Mouse (Mus musculus) hindbrain, embryonic 10.5 days (tissue): ENCODE measurements around the gene Crip1. TPM values are rescaled to one million over a fixed set of nuclear protein-coding genes. Genes with fewer than 3 reads are reported as not detected.
"Not testable (repeated sequence)": the region's sequence is repeated elsewhere in the genome, so short reads cannot be mapped to it uniquely, and the experiment has no call there.

Source experiments
- DNase-seq: peaks from one replicate; pipeline ENCODE4 v3.0.0-alpha.2; 2017; ENCODE audit warnings: low spot score
- H3K27ac ChIP-seq: fragments of 300-500 bp; sonication (generic); 2 replicates; pipeline ENCODE4 v1.5.1; 2016; ENCODE audit warnings: mild to moderate bottlenecking, moderate library complexity
- H3K27me3 ChIP-seq: fragments of 300-500 bp; sonication (generic); 2 replicates; pipeline ENCODE4 v1.6.1; 2016; ENCODE audit warnings: mild to moderate bottlenecking; ENCODE audit not compliant: poor library complexity, insufficient read depth, severe bottlenecking
- H3K36me3 ChIP-seq: fragments of 300-500 bp; sonication (generic); 2 replicates; pipeline ENCODE4 v1.6.1; 2016; ENCODE audit warnings: mild to moderate bottlenecking, moderate library complexity
- H3K4me1 ChIP-seq: fragments of 300-500 bp; sonication (generic); replicated peaks from 2 replicates; pipeline ENCODE4 v1.6.1; 2016; ENCODE audit warnings: mild to moderate bottlenecking
- H3K4me3 ChIP-seq: fragments of 300-500 bp; sonication (generic); 2 replicates; pipeline ENCODE4 v1.5.1; 2016; ENCODE audit warnings: mild to moderate bottlenecking, moderate library complexity
- H3K9me3 ChIP-seq: fragments of 300-500 bp; sonication (generic); 2 replicates; pipeline ENCODE4 v1.6.1; 2016; ENCODE audit warnings: mild to moderate bottlenecking, moderate library complexity
- WGBS: fragments of 180-500 bp; shearing (Covaris S2); methylation state at CpG from one replicate; pipeline ENCODE4 v1.1.7; 2016; 5-methylcytosine and 5-hydroxymethylcytosine counted together
- polyA plus RNA-seq: library from polyadenylated mRNA; unstranded; fragments of >200 nt; fragmentation: Nextera tagmentation; extraction: Ambion mirVana; gene quantifications from 2 replicates; pipeline ENCODE4 v1.2.1, GENCODE M21; 2016

Gene Crip1
- polyA plus RNA-seq, 1 experiment from 2014 or later = 97.7 TPM

DNA sequence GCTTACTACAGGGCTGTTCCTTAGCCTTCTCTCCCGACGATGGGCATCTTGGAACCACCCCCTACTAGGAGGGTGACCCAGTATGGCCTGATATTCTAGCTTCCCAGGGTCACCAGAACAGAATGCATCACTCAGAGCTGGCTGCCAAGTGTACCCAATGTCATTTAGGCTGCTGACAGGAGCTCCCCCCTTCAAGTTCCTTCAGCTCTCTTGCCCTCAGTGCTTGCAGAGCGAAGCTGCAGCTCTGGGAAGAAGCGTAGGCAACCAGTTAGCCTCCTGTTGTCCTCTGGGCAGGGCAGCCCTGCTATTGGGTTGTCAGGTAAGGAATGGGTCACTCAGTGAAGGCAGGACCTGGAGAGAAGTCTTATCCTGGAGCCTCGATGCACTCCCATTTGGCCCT lies 38.8 kb downstream of the Crip1 start:
- no peak for DNase-seq
- H3K4me3 ChIP-seq = peak overlapping the region; percentile 77; the same call in 1 of the 2 replicates
- peaks cover 18% of the 10 kb centered on the region for H3K36me3 ChIP-seq
- H3K9me3 ChIP-seq = no peaks in the 10 kb centered on the region; the same call in 1 of the 2 replicates
- H3K27ac ChIP-seq = no peak overlapping the region
- H3K27me3 ChIP-seq = peaks cover 39% of the 10 kb centered on the region
- H3K4me1 ChIP-seq = peaks cover 34% of the 10 kb centered on the region
- WGBS = 60% methylated on average over 5 of the region's 5 CpGs

DNA sequence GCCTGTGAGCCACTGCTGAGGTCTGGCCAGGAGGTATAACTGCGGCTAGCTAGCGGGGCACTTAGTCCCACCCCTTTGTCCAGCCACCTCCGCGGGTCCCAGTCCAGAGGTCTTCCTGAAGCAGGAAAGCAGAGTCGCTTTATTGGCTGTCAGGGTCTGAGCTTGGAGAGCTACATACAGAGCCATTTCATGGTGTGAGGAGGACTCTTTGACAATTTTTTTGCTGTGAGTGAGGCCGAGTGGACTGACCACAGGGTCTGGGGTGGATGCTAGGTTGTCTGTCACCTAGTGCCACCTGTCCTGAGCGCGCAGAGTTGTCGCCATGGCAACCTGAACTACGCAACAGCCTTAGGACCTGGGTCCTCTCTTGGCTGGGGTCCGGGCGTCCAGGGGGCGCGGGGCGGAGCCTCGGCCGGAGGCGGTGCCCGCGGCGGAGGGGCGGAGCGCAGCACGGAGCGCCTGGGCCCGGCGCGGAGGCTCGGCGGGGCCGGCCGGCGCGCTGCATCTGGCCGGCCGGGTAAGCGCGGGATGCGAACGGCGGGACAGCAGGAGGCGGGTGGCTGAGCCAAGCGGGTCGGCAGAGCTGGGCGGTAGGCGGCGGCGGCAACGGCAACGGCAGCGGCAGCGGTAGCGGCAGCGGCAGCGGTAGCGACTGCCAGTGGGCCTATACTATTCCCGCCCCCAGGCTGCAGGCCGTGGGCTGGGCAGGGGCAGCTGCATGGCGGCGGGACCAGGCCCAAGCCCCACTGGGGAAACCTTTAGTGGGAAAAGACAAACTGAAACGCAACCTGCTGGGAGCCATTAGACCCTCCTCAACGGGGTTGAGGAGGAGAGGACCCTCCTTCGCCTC lies 39.6 kb downstream of the Crip1 start, which contains the start of gene Tmem121:
Gene Tmem121, plus strand, starts transcription at position 489 of the 850 bp plus-strand sequence.
- 1% methylated on average over 63 of the region's 63 CpGs for WGBS
- Histone ChIP-seq H3K27ac (peak within 1 kb of the TSS; percentile 84), H3K4me3 (peak within 1 kb of the TSS; percentile 77), H3K9me3 (no peaks in the 10 kb centered on the region; the same call in 1 of the 2 replicates), H3K36me3 (peaks cover 25% of the 10 kb centered on the region), H3K27me3 (peaks cover 39% of the 10 kb centered on the region), H3K4me1 (peaks cover 34% of the 10 kb centered on the region)
- peak; percentile 72 for DNase-seq

- peaks cover 31% of the 10 kb centered on the region for H3K36me3 ChIP-seq
- H3K27me3 ChIP-seq = peaks cover 39% of the 10 kb centered on the region
- H3K27ac ChIP-seq = peak overlapping the region; percentile 84
- peak overlapping the region; percentile 77 for H3K4me3 ChIP-seq
- DNase-seq = no peak
- no peaks in the 10 kb centered on the region; the same call in 1 of the 2 replicates for H3K9me3 ChIP-seq
- H3K4me1 ChIP-seq = peaks cover 34% of the 10 kb centered on the region
- 40% methylated on average over 12 of the region's 12 CpGs for WGBS
Observed at GRCm38 (mm10) chr12:113186326-113187010, 40.4 kb downstream of the Crip1 start.

DNA sequence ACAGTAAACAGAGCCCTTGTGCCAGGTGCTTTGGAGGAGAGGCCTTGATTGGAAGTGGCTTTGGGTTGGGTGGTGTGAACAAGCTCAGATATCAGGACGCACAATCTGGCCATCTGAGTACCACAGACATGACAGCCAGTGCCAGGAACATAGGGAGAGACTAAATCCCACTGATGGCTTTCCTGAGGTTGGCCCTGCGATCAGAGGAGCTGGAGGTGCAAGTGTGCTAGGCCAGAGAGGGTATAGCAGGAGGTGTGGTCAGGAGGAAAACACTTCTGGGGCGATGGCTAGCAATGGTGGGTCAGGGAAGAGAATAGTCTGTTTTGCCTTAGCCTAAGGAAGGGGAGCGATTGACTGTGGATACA lies 40.9 kb downstream of the Crip1 start:
- no peaks in the 10 kb centered on the region; the same call in 1 of the 2 replicates for H3K9me3 ChIP-seq
- peak overlapping the region; percentile 77 for H3K4me3 ChIP-seq
- peak overlapping the region; percentile 71 for H3K27ac ChIP-seq
- peaks cover 39% of the 10 kb centered on the region for H3K27me3 ChIP-seq
- WGBS = 50% methylated on average over 4 of the region's 4 CpGs
- peaks cover 34% of the 10 kb centered on the region for H3K4me1 ChIP-seq
- H3K36me3 ChIP-seq = peaks cover 31% of the 10 kb centered on the region
- DNase-seq = no peak

GRCm38 (mm10) chr12:113187584-113188295 lies 41.6 kb downstream of the Crip1 start:
- DNase-seq = peak; percentile 90
- H3K36me3 ChIP-seq = peaks cover 31% of the 10 kb centered on the region
- WGBS = 3% methylated on average over 56 of the region's 56 CpGs
- H3K4me1 ChIP-seq = peaks cover 34% of the 10 kb centered on the region
- H3K9me3 ChIP-seq = no peaks in the 10 kb centered on the region; the same call in 1 of the 2 replicates
- peak overlapping the region; percentile 71 for H3K27ac ChIP-seq
- peak overlapping the region; percentile 77 for H3K4me3 ChIP-seq
- H3K27me3 ChIP-seq = peaks cover 39% of the 10 kb centered on the region

DNA sequence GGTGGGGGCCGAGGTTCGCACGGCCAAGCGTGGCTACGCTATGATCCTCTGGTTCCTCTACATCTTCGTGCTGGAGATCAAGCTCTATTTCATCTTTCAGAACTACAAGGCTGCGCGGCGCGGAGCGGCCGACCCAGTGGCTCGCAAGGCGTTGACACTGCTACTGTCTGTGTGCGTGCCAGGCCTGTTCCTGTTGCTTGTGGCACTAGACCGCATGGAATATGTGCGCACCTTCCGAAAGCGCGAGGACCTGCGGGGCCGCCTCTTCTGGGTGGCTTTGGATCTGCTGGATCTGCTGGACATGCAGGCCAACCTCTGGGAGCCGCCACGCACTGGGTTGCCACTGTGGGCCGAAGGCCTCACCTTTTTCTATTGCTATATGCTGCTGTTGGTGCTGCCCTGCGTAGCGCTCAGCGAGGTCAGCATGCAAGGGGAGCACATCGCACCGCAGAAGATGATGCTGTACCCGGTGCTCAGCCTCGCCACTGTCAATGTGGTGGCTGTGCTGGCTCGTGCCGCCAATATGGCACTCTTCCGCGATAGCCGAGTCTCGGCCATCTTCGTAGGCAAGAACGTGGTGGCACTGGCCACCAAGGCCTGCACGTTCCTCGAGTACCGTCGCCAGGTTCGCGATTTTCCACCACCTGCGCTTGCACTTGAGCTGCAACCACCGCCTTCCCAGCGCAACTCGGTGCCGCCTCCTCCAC lies 42.4 kb downstream of the Crip1 start:
- 89% methylated on average over 51 of the region's 51 CpGs for WGBS
- no peak for DNase-seq
- Histone ChIP-seq H3K27me3 (peaks cover 39% of the 10 kb centered on the region), H3K4me3 (peak overlapping the region; percentile 77), H3K9me3 (no peaks in the 10 kb centered on the region; the same call in 1 of the 2 replicates), H3K36me3 (peaks cover 31% of the 10 kb centered on the region), H3K4me1 (peaks cover 34% of the 10 kb centered on the region), H3K27ac (no peak overlapping the region)

GRCm38 (mm10) chr12:113193423-113193822 lies 47.3 kb downstream of the Crip1 start:
- Histone ChIP-seq H3K4me1 (no peaks in the 10 kb centered on the region), H3K4me3 (no peak overlapping the region), H3K9me3 (peaks cover 9% of the 10 kb centered on the region), H3K27ac (no peak overlapping the region), H3K27me3 (peaks cover 2% of the 10 kb centered on the region), H3K36me3 (peaks cover 28% of the 10 kb centered on the region)
- WGBS = 73% methylated on average over 2 of the region's 2 CpGs
- no peak for DNase-seq

GRCm38 (mm10) chr12:113199132-113199531 lies 53.0 kb downstream of the Crip1 start:
- not testable (repeated sequence) for H3K27ac ChIP-seq, H3K4me1 ChIP-seq, H3K4me3 ChIP-seq, H3K36me3 ChIP-seq, H3K27me3 ChIP-seq, DNase-seq
- 92% methylated on average over 3 of the region's 6 CpGs for WGBS
- H3K9me3 ChIP-seq = peaks cover 14% of the 10 kb centered on the region

DNA sequence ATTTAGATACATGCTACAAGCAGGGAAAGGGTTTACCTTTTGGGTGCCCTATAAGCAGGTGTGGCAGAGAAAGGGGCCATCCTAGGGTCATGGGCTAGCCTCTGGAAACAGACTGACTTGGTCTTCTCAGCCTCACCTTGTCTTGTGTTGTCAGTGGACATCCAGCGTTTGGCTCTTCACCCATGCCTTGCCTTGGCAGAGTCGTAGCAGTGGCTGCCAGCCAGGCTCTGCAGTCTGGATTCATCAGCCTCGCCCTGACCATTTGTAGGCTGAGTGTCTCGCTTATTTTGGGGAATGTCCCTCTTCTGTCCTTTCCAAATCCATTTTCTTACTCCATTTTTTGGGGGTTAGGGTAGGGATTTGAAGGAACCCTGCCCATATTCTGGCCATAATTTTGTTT lies 55.2 kb downstream of the Crip1 start:
- H3K4me1 ChIP-seq = no peaks in the 10 kb centered on the region
- H3K4me3 ChIP-seq = no peak overlapping the region
- no peaks in the 10 kb centered on the region for H3K36me3 ChIP-seq
- WGBS = 93% methylated on average over 4 of the region's 4 CpGs
- H3K9me3 ChIP-seq = peaks cover 5% of the 10 kb centered on the region; the same call in 1 of the 2 replicates
- no peak overlapping the region for H3K27ac ChIP-seq
- H3K27me3 ChIP-seq = no peaks in the 10 kb centered on the region
- DNase-seq = no peak

- peaks cover 5% of the 10 kb centered on the region; the same call in 1 of the 2 replicates for H3K9me3 ChIP-seq
- no peaks in the 10 kb centered on the region for H3K36me3 ChIP-seq
- H3K27ac ChIP-seq = no peak overlapping the region
- no peaks in the 10 kb centered on the region for H3K27me3 ChIP-seq
- H3K4me1 ChIP-seq = no peaks in the 10 kb centered on the region
- no peak for DNase-seq
- no peak overlapping the region for H3K4me3 ChIP-seq
Observed at GRCm38 (mm10) chr12:113202008-113202407, 55.9 kb downstream of the Crip1 start.
